Mouse (Mus musculus) heart, embryonic 14.5 days (tissue): ENCODE results near the gene Osbpl8. TPM values are rescaled to one million over a fixed set of nuclear protein-coding genes. Genes with fewer than 3 reads are reported as not detected.
A peak's percentile ranks its signal among the peaks of the same experiment; 100 is the strongest.

Experiments used
- ATAC-seq: fragments of 200-750 bp; cut with Nextera tagmentation; 2 replicates; pipeline ENCODE4 v1.8.0; 2017; ENCODE audit warnings: low read depth, moderate TSS enrichment; ENCODE audit not compliant: insufficient number of reproducible peaks, insufficient read depth, low FRiP score
- H3K27ac ChIP-seq, 2 experiments: fragments of 200-500 bp in 1 of 2; fragments of 300-500 bp in 1 of 2; sonication (generic) in 1 of 2; replicated peaks in 1 of 2; 2 replicates each; pipeline ENCODE4 v1.5.1; 2012 to 2014; ENCODE audit warnings: low read depth in 2 of 2, low read length in 2 of 2, control low read depth in 1 of 2, mild to moderate bottlenecking in 1 of 2, mixed read lengths in 1 of 2; ENCODE audit not compliant: control insufficient read depth in 1 of 2, insufficient read depth in 1 of 2
- H3K27me3 ChIP-seq: fragments of 300-500 bp; sonication (generic); 2 replicates; pipeline ENCODE4 v1.6.1; 2014; ENCODE audit warnings: mild to moderate bottlenecking, low read length, control low read depth; ENCODE audit not compliant: control insufficient read depth, insufficient read depth
- H3K36me3 ChIP-seq: fragments of 300-500 bp; sonication (generic); 2 replicates; pipeline ENCODE4 v1.6.1; 2014; ENCODE audit warnings: mild to moderate bottlenecking, control low read depth, low read length, mixed read lengths; ENCODE audit not compliant: control insufficient read depth, insufficient read depth
- H3K4me1 ChIP-seq, 2 experiments: fragments of 200-500 bp in 1 of 2; fragments of 300-500 bp in 1 of 2; sonication (generic) in 1 of 2; 2 replicates each; pipeline ENCODE4 v1.6.1; 2012 to 2014; ENCODE audit warnings: low read length in 2 of 2, control low read depth in 1 of 2, mixed read lengths in 1 of 2; ENCODE audit not compliant: control insufficient read depth in 2 of 2, insufficient read depth in 2 of 2
- H3K4me2 ChIP-seq: fragments of 300-500 bp; sonication (generic); 2 replicates; pipeline ENCODE4 v1.6.1; 2014; ENCODE audit warnings: mild to moderate bottlenecking, low read length
- H3K4me3 ChIP-seq, 2 experiments: fragments of 200-500 bp in 1 of 2; fragments of 300-500 bp in 1 of 2; sonication (generic) in 1 of 2; 2 replicates each; pipeline ENCODE4 v1.5.1; 2012 to 2014; ENCODE audit warnings: low read length in 2 of 2, mild to moderate bottlenecking in 2 of 2, control low read depth in 1 of 2, low read depth in 1 of 2, moderate library complexity in 1 of 2; ENCODE audit not compliant: control insufficient read depth in 1 of 2, insufficient read depth in 1 of 2
- H3K9ac ChIP-seq: fragments of 300-500 bp; sonication (generic); 2 replicates; pipeline ENCODE4 v1.6.1; 2014; ENCODE audit warnings: mild to moderate bottlenecking, low read length
- H3K9me3 ChIP-seq: fragments of 300-500 bp; sonication (generic); 2 replicates; pipeline ENCODE4 v1.6.1; 2016; ENCODE audit warnings: low read length, control low read depth; ENCODE audit not compliant: control insufficient read depth
- WGBS: fragments of 180-500 bp; shearing (Covaris S2); extraction: QIAGEN DNeasy Blood & Tissue Kit; methylation state at CpG from one replicate; pipeline ENCODE4 v1.1.7; 2014; 5-methylcytosine and 5-hydroxymethylcytosine counted together
- polyA plus RNA-seq: library from polyadenylated mRNA; unstranded; fragments of >200 nt; fragmentation: Nextera tagmentation; extraction: Ambion mirVana; gene quantifications from 2 replicates; pipeline ENCODE4 v1.2.1, GENCODE M21; 2014

Osbpl8 gene
- polyA plus RNA-seq, 1 experiment from 2014 or later = 43.9 TPM

DNA sequence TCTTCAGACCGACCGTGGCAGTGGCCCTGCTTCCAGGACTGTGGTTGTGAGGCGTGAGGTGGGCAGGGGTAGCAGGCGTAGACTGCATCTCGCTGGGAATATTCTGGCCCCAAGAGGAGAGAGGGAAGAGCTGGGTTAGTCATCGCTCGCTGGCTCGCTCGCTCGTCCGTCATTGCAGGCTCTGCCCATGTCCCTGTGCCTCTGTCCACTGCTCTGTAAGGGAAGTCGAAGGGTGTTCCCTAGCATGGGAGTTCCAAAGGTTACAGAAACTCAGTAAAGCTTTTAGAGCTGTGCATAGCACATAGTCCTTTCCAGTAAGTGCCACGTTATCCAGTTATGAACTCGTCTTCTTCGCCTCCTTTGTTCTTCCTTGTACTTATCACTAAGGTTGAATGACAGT lies 107.1 kb downstream of the Osbpl8 start:
- peak overlapping the region; percentile 65 to 75 for H3K27ac ChIP-seq
- peaks cover 85% of the 10 kb centered on the region for H3K36me3 ChIP-seq
- H3K9me3 ChIP-seq = no peaks in the 10 kb centered on the region
- peaks cover 9 to 23% of the 10 kb centered on the region in 2 experiments for H3K4me1 ChIP-seq
- WGBS = 19% methylated on average over 15 of the region's 15 CpGs
- ATAC-seq = peak; percentile 48
- peak overlapping the region; percentile 46; the same call in 1 of the 2 replicates for H3K9ac ChIP-seq
- H3K4me3 ChIP-seq = no peak overlapping the region
- no peaks in the 10 kb centered on the region for H3K27me3 ChIP-seq
- H3K4me2 ChIP-seq = peak overlapping the region; percentile 55

- 0 out of 2 replicates have a peak, but pooled peaks have one; percentile 29 for ATAC-seq
Observed at GRCm38 (mm10) chr10:111272905-111273304, 108.4 kb downstream of the Osbpl8 start.

GRCm38 (mm10) chr10:111273463-111274088 lies 109.0 kb downstream of the Osbpl8 start:
- H3K4me1 ChIP-seq = peaks cover 9 to 23% of the 10 kb centered on the region in 2 experiments
- 56% methylated on average over 5 of the region's 5 CpGs for WGBS
- H3K9ac ChIP-seq = no peak overlapping the region
- no peaks in the 10 kb centered on the region for H3K27me3 ChIP-seq
- peak; percentile 67 for ATAC-seq
- peaks cover 88% of the 10 kb centered on the region for H3K36me3 ChIP-seq
- peak overlapping the region; percentile 58 to 75 for H3K27ac ChIP-seq
- no peak overlapping the region for H3K4me3 ChIP-seq
- no peaks in the 10 kb centered on the region for H3K9me3 ChIP-seq
- 0 out of 2 replicates have a peak overlapping the region, but pooled peaks have one; percentile 7 for H3K4me2 ChIP-seq

More at GRCm38 (mm10) chr10:111272905-111273304, 108.4 kb downstream of the Osbpl8 start:
- no peak overlapping the region for H3K9ac ChIP-seq
- peaks cover 86% of the 10 kb centered on the region for H3K36me3 ChIP-seq
- 0 out of 2 replicates have a peak overlapping the region, but pooled peaks have one; percentile 7 for H3K4me2 ChIP-seq
- no peaks in the 10 kb centered on the region for H3K27me3 ChIP-seq
- H3K4me3 ChIP-seq = no peak overlapping the region
- H3K4me1 ChIP-seq = peaks cover 9 to 23% of the 10 kb centered on the region in 2 experiments
- H3K27ac ChIP-seq = peak overlapping the region; percentile 16 to 75; a peak in 3 of 4 replicates
- 46% methylated on average over 11 of the region's 11 CpGs for WGBS
- H3K9me3 ChIP-seq = no peaks in the 10 kb centered on the region

DNA sequence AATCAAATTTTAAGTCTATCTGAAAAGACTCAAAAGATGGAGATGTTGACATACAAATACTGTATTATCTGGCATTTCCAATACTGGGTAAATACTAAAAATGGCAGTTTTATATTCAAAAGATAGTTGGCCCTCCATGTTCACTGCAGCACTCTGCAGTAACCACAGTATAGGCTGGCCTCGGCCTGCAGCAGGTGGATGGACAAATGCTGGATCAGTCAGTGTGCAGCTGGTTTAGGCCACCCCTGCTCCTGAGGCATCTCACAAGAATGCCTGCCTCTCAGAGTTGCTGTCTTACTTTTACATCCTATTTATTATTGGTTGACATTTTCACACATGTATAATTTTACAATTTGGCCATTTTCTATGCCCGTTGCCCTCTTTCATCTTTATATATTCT lies 111.3 kb downstream of the Osbpl8 start:
- WGBS = 96% methylated on average over 2 of the region's 2 CpGs
- Histone ChIP-seq H3K36me3 (peaks cover 90% of the 10 kb centered on the region), H3K27me3 (no peaks in the 10 kb centered on the region), H3K27ac (no peak overlapping the region), H3K9me3 (no peaks in the 10 kb centered on the region), H3K4me1 (peaks cover 9 to 22% of the 10 kb centered on the region in 2 experiments), H3K4me2 (no peak overlapping the region), H3K9ac (no peak overlapping the region), H3K4me3 (no peak overlapping the region)
- no peak for ATAC-seq

- Histone ChIP-seq H3K9ac (peak overlapping the region; percentile 75), H3K4me3 (peak overlapping the region in 1 of 2 experiments; percentile 75; a peak in 2 of 4 replicates), H3K9me3 (no peaks in the 10 kb centered on the region), H3K36me3 (peaks cover 28% of the 10 kb centered on the region), H3K27me3 (no peaks in the 10 kb centered on the region), H3K4me1 (peaks cover 0 to 13% of the 10 kb centered on the region in 2 experiments; a peak in 2 of 4 replicates), H3K4me2 (peak overlapping the region; percentile 79), H3K27ac (peak overlapping the region in 1 of 2 experiments; percentile 79; a peak in 2 of 4 replicates)
- 38% methylated on average over 6 of the region's 6 CpGs for WGBS
- no peak for ATAC-seq
Observed at GRCm38 (mm10) chr10:111297631-111298030, 133.1 kb downstream of the Osbpl8 start.

DNA sequence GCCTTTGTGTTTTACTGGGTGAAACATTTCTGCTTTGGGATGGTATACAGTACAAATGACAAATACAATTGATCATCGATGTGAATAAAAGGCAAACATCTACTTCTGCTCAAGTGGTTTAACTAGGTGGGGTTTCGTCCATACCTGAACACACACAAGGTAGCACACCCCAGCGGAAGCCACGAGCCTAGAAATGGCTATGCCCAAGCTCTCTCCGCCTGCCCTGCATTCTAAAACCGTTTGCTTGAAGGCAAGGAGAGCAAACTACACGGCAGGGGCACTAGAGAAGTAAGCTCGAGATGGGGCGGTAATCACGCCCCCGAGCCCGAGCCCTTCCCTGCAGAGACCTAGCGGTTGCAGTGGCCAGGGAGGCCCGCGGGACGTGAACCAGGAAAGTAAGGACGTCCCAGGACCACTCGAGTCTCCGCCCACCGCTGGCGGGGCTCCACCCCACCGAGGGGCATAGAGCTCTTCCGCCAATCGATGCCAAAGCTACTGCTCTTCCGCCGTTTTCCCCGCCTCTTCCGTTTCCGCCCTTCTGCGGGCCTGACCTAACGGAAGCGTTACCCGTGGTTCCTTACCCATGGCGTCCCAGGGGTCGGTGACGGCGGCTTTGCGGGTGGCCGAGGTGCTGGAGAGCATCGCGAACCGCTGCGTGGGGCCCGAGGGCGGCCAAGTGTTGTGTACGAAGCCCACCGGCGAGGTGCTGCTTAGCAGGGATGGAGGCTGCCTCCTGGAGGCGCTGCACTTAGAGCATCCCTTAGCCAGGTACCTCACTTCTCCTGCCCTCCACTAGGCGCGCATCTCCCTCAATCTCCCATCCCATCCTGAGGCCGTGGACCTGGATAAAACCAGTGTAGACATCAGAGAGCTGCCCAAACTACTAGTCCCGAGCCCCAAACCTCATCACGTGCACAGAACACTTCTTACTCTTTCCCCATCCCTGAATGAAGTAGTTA lies 133.9 kb downstream of the Osbpl8 start, which contains the start of gene Bbs10:
Gene Bbs10, plus strand, starts transcription at position 540 of the 959 bp plus-strand sequence.
- H3K9ac ChIP-seq = peak within 1 kb of the TSS; percentile 75
- no peaks in the 10 kb centered on the region for H3K9me3 ChIP-seq
- H3K27me3 ChIP-seq = no peaks in the 10 kb centered on the region
- peaks cover 20% of the 10 kb centered on the region for H3K36me3 ChIP-seq
- WGBS = under 1% methylated on average over 50 of the region's 54 CpGs
- peak; percentile 98 for ATAC-seq
- peak within 1 kb of the TSS; percentile 79 for H3K4me2 ChIP-seq
- H3K4me3 ChIP-seq = peak within 1 kb of the TSS; percentile 64 to 75
- H3K27ac ChIP-seq = peak within 1 kb of the TSS; percentile 68 to 79
- peaks cover 0 to 13% of the 10 kb centered on the region in 2 experiments; a peak in 2 of 4 replicates for H3K4me1 ChIP-seq

- Histone ChIP-seq H3K4me3 (no peak overlapping the region), H3K9ac (no peak overlapping the region), H3K36me3 (peaks cover 10% of the 10 kb centered on the region; the same call in 1 of the 2 replicates), H3K27me3 (no peaks in the 10 kb centered on the region), H3K4me2 (no peak overlapping the region), H3K9me3 (no peaks in the 10 kb centered on the region), H3K4me1 (peaks cover 0 to 13% of the 10 kb centered on the region in 2 experiments; a peak in 2 of 4 replicates), H3K27ac (no peak overlapping the region)
- no peak for ATAC-seq
- WGBS = 75% methylated on average over 6 of the region's 6 CpGs
Observed at GRCm38 (mm10) chr10:111299591-111299990, 135.0 kb downstream of the Osbpl8 start.
